Mouse (Mus musculus): ENCODE measurements around the gene Atp5b. TPM values are rescaled to one million over a fixed set of nuclear protein-coding genes. Genes with fewer than 3 reads are reported as not detected.

Atp5b gene
- 1,081 TPM for polyA plus RNA-seq (2017; shearing (Covaris generic))

DNA sequence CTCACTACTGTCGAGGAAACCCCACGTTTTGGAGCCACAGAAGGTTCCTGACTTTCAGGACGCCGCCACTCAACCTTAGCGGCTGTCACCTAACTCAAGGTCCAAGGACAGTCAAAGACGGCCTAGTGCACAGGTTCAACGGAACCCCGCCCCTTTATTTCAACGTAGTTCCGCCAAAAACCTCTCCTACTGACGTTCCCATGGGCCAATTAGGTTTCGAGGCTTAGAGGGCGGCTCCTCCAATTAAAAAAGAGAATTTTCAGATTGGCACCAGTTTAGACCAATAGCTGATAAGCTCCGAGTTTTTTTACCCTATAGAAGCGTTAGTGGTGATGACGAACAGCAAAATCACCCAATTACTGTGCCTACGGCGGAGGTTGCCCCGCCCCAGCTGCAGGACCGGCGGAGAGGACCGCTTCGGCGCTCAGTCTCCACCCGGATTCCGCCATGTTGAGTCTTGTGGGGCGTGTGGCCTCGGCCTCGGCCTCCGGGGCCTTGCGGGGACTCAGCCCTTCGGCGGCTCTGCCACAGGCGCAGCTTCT, at the start of gene Atp5b:
Atp5b (plus strand) TSS at position 394 of the 542 bp plus-strand sequence.

DNA sequence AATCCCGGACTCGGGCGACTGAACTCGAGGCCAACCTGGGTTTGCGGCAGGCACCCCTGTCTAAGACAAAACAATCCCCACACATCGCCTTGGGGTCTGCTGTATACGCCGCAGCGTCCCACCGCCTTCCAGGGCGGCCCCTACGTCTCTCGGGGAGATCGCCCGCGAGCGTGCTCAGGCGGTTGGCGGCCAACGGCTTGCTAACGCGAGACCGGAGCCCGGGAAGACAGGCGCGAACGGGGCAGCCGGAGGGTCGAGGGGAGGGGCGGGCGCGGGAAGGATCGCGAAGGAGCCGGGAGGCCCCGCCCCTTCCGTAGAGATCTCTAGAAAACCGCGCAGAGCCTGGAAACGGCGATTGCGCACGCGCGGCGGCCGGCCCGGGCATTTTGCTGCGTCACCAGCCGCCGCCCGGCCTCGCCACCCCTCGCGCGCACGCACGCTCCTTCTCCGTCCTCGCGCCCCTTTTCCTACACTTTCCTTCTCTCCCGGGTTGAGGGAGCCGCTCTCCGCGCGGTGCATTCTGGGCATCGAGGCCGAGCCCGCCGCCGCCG, 24.4 kb upstream of the Atp5b start, which contains the start of gene Ptges3:
Ptges3 (plus strand) TSS at position 354 of the 551 bp plus-strand sequence.

DNA sequence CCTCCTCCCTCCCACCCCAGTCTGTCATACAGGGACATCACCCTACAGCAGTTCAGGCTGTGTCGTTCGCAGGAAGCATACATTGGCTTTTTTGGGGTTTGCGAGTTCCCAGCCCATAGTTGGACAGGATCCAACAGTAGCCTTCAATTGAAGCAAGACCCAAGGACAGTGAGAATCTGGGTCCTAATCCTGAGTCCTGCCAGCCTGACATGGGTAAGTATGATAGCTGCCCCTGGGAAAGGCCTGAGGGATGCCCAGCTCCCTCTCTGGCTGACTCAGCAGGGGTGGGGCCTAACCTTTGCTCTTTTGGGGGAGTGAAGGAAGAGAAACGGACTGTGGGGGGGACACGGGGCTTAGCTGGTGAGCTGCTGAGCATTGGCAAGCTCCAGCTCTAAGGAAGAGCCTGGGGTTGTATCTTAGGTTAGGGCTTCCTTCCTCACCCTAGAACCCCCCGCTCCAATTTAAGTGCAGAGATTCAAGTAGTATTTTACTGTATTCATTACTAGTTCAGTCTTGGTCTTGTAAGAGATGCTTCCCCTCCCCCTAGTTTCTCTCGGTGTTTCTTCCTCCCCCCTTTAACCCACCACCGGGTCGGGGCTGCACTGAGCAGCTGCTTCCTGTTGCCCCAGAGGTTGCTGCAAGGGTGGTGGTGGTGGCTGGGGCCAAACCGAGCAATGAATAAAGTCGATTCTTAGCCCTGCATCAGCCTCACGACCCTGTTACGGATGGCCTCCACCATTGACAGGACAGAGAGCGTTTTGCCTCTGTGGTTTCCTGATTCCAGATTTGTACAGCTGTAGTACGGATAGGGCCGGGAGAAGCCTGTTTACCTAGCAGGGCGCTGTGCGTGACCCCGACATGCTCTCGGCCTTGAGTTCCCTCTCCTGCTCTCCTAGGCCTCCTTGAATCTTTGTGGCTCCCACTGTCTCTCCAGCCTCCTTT, 8.8 kb downstream of the Atp5b start, which contains the start of gene Baz2a:
Baz2a (plus strand) TSS at position 14 of the 942 bp plus-strand sequence.

Other genes starting within 250 kb of the Atp5b start
- gene Rdh19, start 233.3 kb upstream of the Atp5b start, polyA plus RNA-seq (2017; shearing (Covaris generic)): not detected
- gene Rdh16f2, start 216.8 kb upstream of the Atp5b start, polyA plus RNA-seq (2017; shearing (Covaris generic)): not detected
- not detected for gene Rdh7, start 194.5 kb upstream of the Atp5b start, polyA plus RNA-seq (2017; shearing (Covaris generic))
- gene Sdr9c7, start 184.8 kb upstream of the Atp5b start, polyA plus RNA-seq (2017; shearing (Covaris generic)): not detected
- not detected for gene Hsd17b6, start 75.7 kb upstream of the Atp5b start, polyA plus RNA-seq (2017; shearing (Covaris generic))
- gene Prim1, start 68.1 kb upstream of the Atp5b start, polyA plus RNA-seq (2017; shearing (Covaris generic)): 12.5 TPM
- 434 TPM for gene Naca, start 47.7 kb upstream of the Atp5b start, polyA plus RNA-seq (2017; shearing (Covaris generic))
- gene Ptges3, start 24.3 kb upstream of the Atp5b start, polyA plus RNA-seq (2017; shearing (Covaris generic)): 208 TPM
- gene Baz2a, start 8.3 kb downstream of the Atp5b start, polyA plus RNA-seq (2017; shearing (Covaris generic)): 57.3 TPM
- gene Rbms2, start 97.0 kb downstream of the Atp5b start, polyA plus RNA-seq (2017; shearing (Covaris generic)): 32.3 TPM
- 4.7 TPM for gene Gls2, start 111.2 kb downstream of the Atp5b start, polyA plus RNA-seq (2017; shearing (Covaris generic))
- gene Spryd4, start 128.5 kb downstream of the Atp5b start, polyA plus RNA-seq (2017; shearing (Covaris generic)): 13.5 TPM
- gene Mip, start 142.6 kb downstream of the Atp5b start, polyA plus RNA-seq (2017; shearing (Covaris generic)): not detected
- 8.9 TPM for gene Timeless, start 148.8 kb downstream of the Atp5b start, polyA plus RNA-seq (2017; shearing (Covaris generic))
- gene Apon, start 170.8 kb downstream of the Atp5b start, polyA plus RNA-seq (2017; shearing (Covaris generic)): not detected
- gene Apof, start 185.4 kb downstream of the Atp5b start, polyA plus RNA-seq (2017; shearing (Covaris generic)): not detected
- gene Stat2, start 187.3 kb downstream of the Atp5b start, polyA plus RNA-seq (2017; shearing (Covaris generic)): 34.0 TPM
- gene Il23a, start 215.5 kb downstream of the Atp5b start, polyA plus RNA-seq (2017; shearing (Covaris generic)): not detected
- 38.5 TPM for gene Pan2, start 220.1 kb downstream of the Atp5b start, polyA plus RNA-seq (2017; shearing (Covaris generic))
- 20.3 TPM for gene Cnpy2, start 239.2 kb downstream of the Atp5b start, polyA plus RNA-seq (2017; shearing (Covaris generic))

Measured in effector memory CD4-positive, alpha-beta T cell, adult 5 months (primary cell).